Mouse (Mus musculus) cerebellum, postnatal 4 days (tissue): Measurements from ENCODE around the gene Gm10491.
A peak's percentile ranks its signal among the peaks of the same experiment; 100 is the strongest.
"Not testable (repeated sequence)": the region's sequence is repeated elsewhere in the genome, so short reads cannot be mapped to it uniquely, and the experiment has no call there.

Experiments used
- DNase-seq, 2 experiments: peaks; one replicate each; pipeline ENCODE4 v3.0.0; 2022; ENCODE audit warnings: low spot score in 2 of 2, mixed read lengths in 1 of 2

Gm10491 gene

GRCm38 (mm10) chrX:7907735-7908134 lies at the start of gene Gm10491:
Gene Gm10491, minus strand, starts transcription at chrX:7907835.
- DNase-seq, result no peak

- no peak for DNase-seq
These were observed 42.5 kb upstream of the Gm10491 start for GRCm38 (mm10) chrX:7950091-7950490.

- peak; percentile 66 to 86 for DNase-seq
These were observed 40.4 kb upstream of the Gm10491 start for GRCm38 (mm10) chrX:7947900-7948492.

GRCm38 (mm10) chrX:7947108-7947899 lies 39.7 kb upstream of the Gm10491 start, which contains the start of gene Hdac6:
Gene Hdac6, minus strand, starts transcription at chrX:7947889.
- DNase-seq, result peak in 1 of 2 experiments; percentile 15

- no peak for DNase-seq
These were observed 38.0 kb upstream of the Gm10491 start for GRCm38 (mm10) chrX:7945618-7946017.

GRCm38 (mm10) chrX:7937667-7938066 lies 30.0 kb upstream of the Gm10491 start:
- no peak for DNase-seq

GRCm38 (mm10) chrX:7936874-7937273 lies 29.2 kb upstream of the Gm10491 start:
- no peak for DNase-seq

GRCm38 (mm10) chrX:7928270-7928790 lies 20.7 kb upstream of the Gm10491 start, which contains the start of gene Eras:
Gene Eras, minus strand, starts transcription at chrX:7928607.
- no peak for DNase-seq

GRCm38 (mm10) chrX:7927116-7927515 lies 19.5 kb upstream of the Gm10491 start:
- DNase-seq, result no peak

- no peak for DNase-seq
These were observed 18.6 kb upstream of the Gm10491 start for GRCm38 (mm10) chrX:7926266-7926665.

- peak in 1 of 2 experiments; percentile 16 for DNase-seq
These were observed 14.4 kb upstream of the Gm10491 start for GRCm38 (mm10) chrX:7922032-7922431.

- peak in 1 of 2 experiments; percentile 45 for DNase-seq
These were observed 12.2 kb upstream of the Gm10491 start, which contains the start of gene Pcsk1n for GRCm38 (mm10) chrX:7919601-7920383. Gene Pcsk1n, plus strand, starts transcription at chrX:7919822.

GRCm38 (mm10) chrX:7917960-7918359 lies 10.3 kb upstream of the Gm10491 start:
- not testable (repeated sequence) for DNase-seq

- peak in 1 of 2 experiments; percentile 21 for DNase-seq
These were observed 8.0 kb upstream of the Gm10491 start for GRCm38 (mm10) chrX:7915669-7916068.

GRCm38 (mm10) chrX:7910473-7910872 lies 2.8 kb upstream of the Gm10491 start:
- DNase-seq, result no peak

- not testable (repeated sequence) for DNase-seq
These were observed 1.6 kb upstream of the Gm10491 start, which contains the start of gene Gm10490 for GRCm38 (mm10) chrX:7909242-7909641. Gene Gm10490, plus strand, starts transcription at chrX:7909542.

GRCm38 (mm10) chrX:7904441-7904840 lies 3.2 kb downstream of the Gm10491 start:
- no peak for DNase-seq

GRCm38 (mm10) chrX:7898880-7899874 lies 8.5 kb downstream of the Gm10491 start, which contains the start of the genes Pqbp1 and Timm17b:
Gene Pqbp1, minus strand, starts transcription at chrX:7899269.
Gene Timm17b, plus strand, starts transcription at chrX:7899357.
- peak; percentile 42 to 72 for DNase-seq

- no peak for DNase-seq
These were observed 9.4 kb downstream of the Gm10491 start for GRCm38 (mm10) chrX:7898211-7898610.

GRCm38 (mm10) chrX:7883841-7884567 lies 23.6 kb downstream of the Gm10491 start, which contains the start of gene Slc35a2:
Gene Slc35a2, plus strand, starts transcription at chrX:7884028.
- peak; percentile 39 to 73 for DNase-seq
